Mouse (Mus musculus) regulatory T cell (primary cell): ENCODE measurements around the gene Rmnd1.

ENCODE experiments used
- in situ Hi-C: fragments of 300-600 bp; cut with MboI, MseI; formaldehyde crosslinking; loops from one replicate; pipeline ENCODE4 v1.15.1; 2025; ENCODE audit warnings: high pct_unique_total_duplicates

The Rmnd1 gene

GRCm38 (mm10) chr10:4355882-4356451 is 76.2 kb downstream of the Rmnd1 start:
- in situ Hi-C loops: no loop called here

- in situ Hi-C loops: no loop called here
These were observed 77.6 kb downstream of the Rmnd1 start for GRCm38 (mm10) chr10:4354371-4355260.
